Mouse (Mus musculus): ENCODE data around the gene Cdr2.

DNA sequence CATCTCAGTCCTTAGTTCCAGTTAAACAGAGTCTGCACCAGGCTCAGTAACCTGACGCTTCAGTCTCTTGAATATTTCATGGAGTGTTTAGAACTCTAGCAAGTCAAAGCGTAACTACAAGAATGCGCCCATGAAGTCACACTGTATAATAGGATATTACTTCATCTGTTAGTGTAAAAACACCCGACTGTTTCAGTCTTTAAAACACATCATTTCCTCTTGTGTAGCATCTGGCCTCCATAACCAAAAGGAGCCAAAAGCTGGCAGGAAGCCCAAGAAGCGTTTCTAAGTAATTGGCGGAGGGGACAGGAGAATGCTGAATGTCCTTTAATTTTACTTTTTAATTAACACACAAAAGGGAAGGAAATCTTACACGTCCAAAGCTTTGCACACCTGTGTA, 5.0 kb downstream of the Cdr2 start:
- no peak for TF ChIP-seq EP300 (IDR thresholded peaks at IDR 0.05; ENCODE audit: low read depth)
- TF ChIP-seq CTCF (IDR thresholded peaks at IDR 0.05; ENCODE audit: low read depth): no peak

Measured in liver, postnatal 0 days (tissue).